Mouse (Mus musculus) erythroblast, embryonic 14.5 days (primary cell): ENCODE data around the gene Acvrl1.

Experiments
- GATA1 ChIP-seq: IDR thresholded peaks from 2 replicates; pipeline ENCODE4 v1.6.1; 2012; ENCODE audit warnings: low read length, inconsistent platforms, mixed read lengths
- TAL1 ChIP-seq: IDR thresholded peaks from 3 replicates; pipeline ENCODE4 v1.6.1; 2012; ENCODE audit warnings: low read length, inconsistent platforms, mixed read lengths

DNA sequence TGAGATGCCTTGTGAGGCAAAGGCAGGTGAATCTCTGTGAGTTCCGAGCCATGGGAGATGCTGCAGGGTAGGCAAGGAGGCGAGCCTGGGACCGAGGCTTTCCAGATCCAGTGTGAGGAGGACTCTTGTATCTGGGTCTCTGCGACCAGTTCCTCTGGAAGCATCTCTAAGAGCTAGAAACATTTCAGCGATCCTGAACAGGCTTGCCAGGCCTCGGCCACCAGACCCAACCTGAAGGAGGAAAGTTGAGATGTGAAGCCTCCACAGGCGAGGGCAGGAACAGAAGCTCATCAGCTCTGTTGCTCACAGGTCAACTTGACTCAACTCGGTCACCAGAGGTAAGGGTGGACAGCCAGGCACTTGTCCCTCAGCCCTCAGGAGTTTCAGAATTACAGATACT, 36.8 kb upstream of the Acvrl1 start:
- no peak for TF ChIP-seq TAL1
- TF ChIP-seq GATA1, result no peak
